Mouse (Mus musculus) c-Kit-positive CD71-negative TER-119-negative erythroid progenitor cells, embryonic 14.5 days (primary cell): ENCODE measurements around the gene C8g.

Experiments
- DNase-seq: peaks from one replicate; pipeline ENCODE4 v3.0.0-alpha.2; 2013; ENCODE audit warnings: low read depth

Gene C8g

GRCm38 (mm10) chr2:25501593-25502486 is at the start of gene C8g:
Gene C8g (minus strand): TSS chr2:25501719.
- DNase-seq = no peak

GRCm38 (mm10) chr2:25551186-25551585 is 49.7 kb upstream of the C8g start:
- peak; percentile 30 for DNase-seq

GRCm38 (mm10) chr2:25549021-25549991 is 47.8 kb upstream of the C8g start:
- DNase-seq = no peak

- DNase-seq = peak; percentile 97
Observed at GRCm38 (mm10) chr2:25546811-25547491, 45.4 kb upstream of the C8g start, which contains the start of gene Traf2. Gene Traf2 (minus strand): TSS chr2:25546940.

- DNase-seq = peak; percentile 14
Observed at GRCm38 (mm10) chr2:25545996-25546810, 44.7 kb upstream of the C8g start.

- no peak for DNase-seq
Observed at GRCm38 (mm10) chr2:25541644-25542367, 40.3 kb upstream of the C8g start.

GRCm38 (mm10) chr2:25540541-25540948 is 39.0 kb upstream of the C8g start:
- DNase-seq = no peak

- DNase-seq = no peak
Observed at GRCm38 (mm10) chr2:25536531-25536930, 35.0 kb upstream of the C8g start.

GRCm38 (mm10) chr2:25534866-25535182 is 33.3 kb upstream of the C8g start:
- DNase-seq = no peak

GRCm38 (mm10) chr2:25534178-25534865 is 32.8 kb upstream of the C8g start:
- no peak for DNase-seq

GRCm38 (mm10) chr2:25533707-25534106 is 32.2 kb upstream of the C8g start:
- DNase-seq = no peak

GRCm38 (mm10) chr2:25526510-25527302 is 25.2 kb upstream of the C8g start:
- DNase-seq = no peak

GRCm38 (mm10) chr2:25509912-25510311 is 8.4 kb upstream of the C8g start:
- DNase-seq = no peak

- DNase-seq = peak; percentile 31
Observed at GRCm38 (mm10) chr2:25506964-25507363, 5.4 kb upstream of the C8g start.

GRCm38 (mm10) chr2:25505860-25506259 is 4.3 kb upstream of the C8g start:
- no peak for DNase-seq

- no peak for DNase-seq
Observed at GRCm38 (mm10) chr2:25505000-25505399, 3.5 kb upstream of the C8g start.

GRCm38 (mm10) chr2:25504538-25504937 is 3.0 kb upstream of the C8g start:
- DNase-seq = no peak

- DNase-seq = peak; percentile 36
Observed at GRCm38 (mm10) chr2:25502726-25503125, 1.2 kb upstream of the C8g start.
